Mouse (Mus musculus): Measurements from ENCODE around the gene Atrnl1. TPM values are rescaled to one million over a fixed set of nuclear protein-coding genes. Genes with fewer than 3 reads are reported as not detected.

Atrnl1 gene
- polyA plus RNA-seq, 1 experiment from 2014 or later, result 8.1 TPM

DNA sequence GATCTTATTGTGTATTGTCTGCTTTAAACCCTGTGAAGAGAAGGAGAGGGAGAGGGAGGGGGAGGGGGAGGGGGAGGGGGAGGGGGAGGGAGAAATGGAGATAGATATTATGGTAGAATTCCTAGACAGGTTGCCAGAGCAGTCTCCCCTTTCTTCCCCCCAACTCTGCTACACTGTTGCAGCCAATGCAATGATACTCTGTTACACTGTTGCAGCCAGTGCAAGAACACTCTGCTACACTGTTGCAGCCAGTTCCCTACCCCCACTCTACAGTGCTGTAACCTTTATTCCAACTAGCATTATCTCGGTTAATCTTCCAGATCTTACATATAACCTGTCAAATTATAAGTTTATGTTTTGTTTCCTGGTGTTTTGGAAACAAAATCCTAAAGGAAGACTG is 400.8 kb downstream of the Atrnl1 start:
- no peaks in the 10 kb centered on the region for H3K4me1 ChIP-seq (replicated peaks; ENCODE audit: insufficient read depth, low read length)
- H3K9ac ChIP-seq (ENCODE audit: low read depth, low read length), result no peak overlapping the region
- no peak overlapping the region for H3K4me2 ChIP-seq (ENCODE audit: low read length)
- ATAC-seq (replicated peaks; ENCODE audit: low FRiP score, low read depth) (no peak), DNase-seq (ENCODE audit: low spot score) (no peak)
- no peaks in the 10 kb centered on the region for H3K27me3 ChIP-seq (ENCODE audit: insufficient read depth, low read length)
- no peak for TF ChIP-seq CTCF (IDR thresholded peaks at IDR 0.05; ENCODE audit: low read depth)
- no peaks in the 10 kb centered on the region for H3K9me3 ChIP-seq (replicated peaks; ENCODE audit: low read length)
- 88% methylated on average over 1 of the region's 1 CpGs for WGBS
- H3K27ac ChIP-seq, result no peak overlapping the region
- no peak overlapping the region for H3K4me3 ChIP-seq (replicated peaks; ENCODE audit: low read depth, low read length)
- no peaks in the 10 kb centered on the region for H3K36me3 ChIP-seq (ENCODE audit: insufficient read depth, low read length)

DNA sequence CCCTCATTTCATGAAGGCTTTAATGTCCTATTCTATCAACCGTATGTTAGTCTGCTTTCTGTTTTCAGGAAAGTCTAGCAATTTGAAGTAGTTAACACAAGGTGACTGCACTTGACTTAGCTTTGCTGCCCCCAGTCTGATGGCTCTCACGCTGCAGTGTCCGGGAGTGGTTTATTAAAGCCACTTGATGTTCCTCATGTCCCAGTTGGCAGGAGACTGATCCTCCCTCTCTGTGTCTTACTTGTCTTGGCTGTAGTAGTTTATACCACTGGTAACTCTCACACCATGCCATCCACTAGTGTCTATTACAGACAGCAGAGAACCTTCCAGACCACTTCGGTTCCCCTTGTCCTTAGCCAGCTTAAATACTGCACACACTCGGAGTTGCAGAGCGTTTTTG is 404.9 kb downstream of the Atrnl1 start:
- H3K36me3 ChIP-seq (ENCODE audit: insufficient read depth, low read length), result no peaks in the 10 kb centered on the region
- no peak overlapping the region for H3K4me3 ChIP-seq (replicated peaks; ENCODE audit: low read depth, low read length)
- H3K9me3 ChIP-seq (replicated peaks; ENCODE audit: low read length), result no peaks in the 10 kb centered on the region
- ATAC-seq (replicated peaks; ENCODE audit: low FRiP score, low read depth) (no peak), DNase-seq (ENCODE audit: low spot score) (no peak)
- H3K4me2 ChIP-seq (ENCODE audit: low read length), result no peak overlapping the region
- H3K9ac ChIP-seq (ENCODE audit: low read depth, low read length), result no peak overlapping the region
- H3K4me1 ChIP-seq (replicated peaks; ENCODE audit: insufficient read depth, low read length), result no peaks in the 10 kb centered on the region
- WGBS, result 93% methylated on average over 6 of the region's 6 CpGs
- H3K27ac ChIP-seq, result no peak overlapping the region
- no peaks in the 10 kb centered on the region for H3K27me3 ChIP-seq (ENCODE audit: insufficient read depth, low read length)
- TF ChIP-seq CTCF (IDR thresholded peaks at IDR 0.05; ENCODE audit: low read depth), result no peak

DNA sequence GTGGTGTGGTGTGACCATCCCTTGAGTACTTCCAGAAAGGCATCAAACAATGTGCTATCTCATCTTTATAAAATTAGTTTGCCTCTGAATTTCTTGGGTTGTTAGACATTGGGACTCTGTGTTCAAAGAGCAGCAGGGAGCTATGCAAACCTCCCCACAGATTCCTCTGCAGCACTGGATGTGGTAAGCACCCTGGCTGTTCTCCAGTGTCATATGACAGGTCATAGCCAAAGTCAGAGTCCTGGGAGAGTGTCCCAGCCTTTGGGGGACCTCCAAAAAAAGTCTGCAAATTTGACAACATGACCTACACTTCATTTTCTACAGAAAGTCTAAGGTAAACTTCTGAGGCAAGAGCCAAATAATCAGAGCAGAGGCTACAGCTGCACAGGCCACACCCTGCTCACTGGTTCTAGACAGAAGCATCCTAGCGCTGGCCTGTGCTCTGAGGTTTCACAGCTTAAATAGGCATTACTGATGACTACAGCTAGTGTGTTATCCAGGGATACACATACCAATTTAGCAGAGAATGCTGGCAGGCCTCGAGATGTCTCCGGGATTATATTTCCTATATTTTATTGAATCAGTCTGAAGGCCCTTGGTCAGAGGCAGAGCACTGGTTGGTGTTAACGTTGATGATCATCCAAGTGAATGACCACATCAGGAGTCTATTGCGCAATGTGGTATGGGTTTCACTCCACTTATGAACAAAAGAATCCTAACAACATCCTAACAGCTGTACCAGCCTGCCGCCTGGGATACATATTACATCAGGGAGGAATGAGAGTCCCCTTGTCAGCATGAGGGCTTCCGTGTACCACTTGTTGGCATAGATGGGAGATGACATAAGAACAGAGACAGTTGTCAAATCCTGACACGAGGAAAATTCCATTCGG is 406.0 kb downstream of the Atrnl1 start:
- TF ChIP-seq CTCF (IDR thresholded peaks at IDR 0.05; ENCODE audit: low read depth), result no peak
- Histone ChIP-seq H3K4me1 (replicated peaks; ENCODE audit: insufficient read depth, low read length) (no peaks in the 10 kb centered on the region), H3K4me3 (replicated peaks; ENCODE audit: low read depth, low read length) (no peak overlapping the region), H3K9me3 (replicated peaks; ENCODE audit: low read length) (no peaks in the 10 kb centered on the region), H3K4me2 (ENCODE audit: low read length) (no peak overlapping the region), H3K27me3 (ENCODE audit: insufficient read depth, low read length) (no peaks in the 10 kb centered on the region), H3K36me3 (ENCODE audit: insufficient read depth, low read length) (no peaks in the 10 kb centered on the region), H3K9ac (ENCODE audit: low read depth, low read length) (no peak overlapping the region), H3K27ac (no peak overlapping the region)
- WGBS, result 83% methylated on average over 9 of the region's 9 CpGs
- no peak for DNase-seq (ENCODE audit: low spot score)
- ATAC-seq (replicated peaks; ENCODE audit: low FRiP score, low read depth), result no peak

DNA sequence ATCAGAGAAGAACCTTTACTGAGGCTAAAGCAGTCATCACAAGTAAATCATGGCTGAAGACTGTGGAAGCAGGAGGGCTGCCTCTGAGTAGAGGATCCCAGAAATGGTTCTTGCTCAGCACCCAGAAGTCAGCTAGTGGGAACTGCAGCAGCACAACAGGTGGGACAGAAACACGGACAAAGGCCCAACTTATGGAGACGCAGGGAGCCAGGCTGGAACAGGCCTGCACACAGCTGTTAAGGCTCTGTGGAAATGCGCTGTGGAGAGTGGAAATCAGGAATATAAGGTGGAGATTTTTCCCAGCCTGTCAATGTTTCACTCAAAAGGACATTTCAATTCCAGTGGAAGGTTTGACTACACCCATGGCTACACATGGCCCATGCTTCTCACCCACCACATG is 406.6 kb downstream of the Atrnl1 start:
- ATAC-seq (replicated peaks; ENCODE audit: low FRiP score, low read depth) (no peak), DNase-seq (ENCODE audit: low spot score) (no peak)
- H3K9me3 ChIP-seq (replicated peaks; ENCODE audit: low read length), result no peaks in the 10 kb centered on the region
- no peaks in the 10 kb centered on the region for H3K4me1 ChIP-seq (replicated peaks; ENCODE audit: insufficient read depth, low read length)
- no peak overlapping the region for H3K4me3 ChIP-seq (replicated peaks; ENCODE audit: low read depth, low read length)
- no peaks in the 10 kb centered on the region for H3K27me3 ChIP-seq (ENCODE audit: insufficient read depth, low read length)
- H3K4me2 ChIP-seq (ENCODE audit: low read length), result no peak overlapping the region
- H3K27ac ChIP-seq, result no peak overlapping the region
- 97% methylated on average over 3 of the region's 3 CpGs for WGBS
- H3K9ac ChIP-seq (ENCODE audit: low read depth, low read length), result no peak overlapping the region
- H3K36me3 ChIP-seq (ENCODE audit: insufficient read depth, low read length), result no peaks in the 10 kb centered on the region
- no peak for TF ChIP-seq CTCF (IDR thresholded peaks at IDR 0.05; ENCODE audit: low read depth)

- WGBS, result 75% methylated on average over 5 of the region's 5 CpGs
- Histone ChIP-seq H3K36me3 (ENCODE audit: insufficient read depth, low read length) (no peaks in the 10 kb centered on the region), H3K4me3 (replicated peaks; ENCODE audit: low read depth, low read length) (no peak overlapping the region), H3K4me2 (ENCODE audit: low read length) (no peak overlapping the region), H3K27ac (no peak overlapping the region), H3K9ac (ENCODE audit: low read depth, low read length) (no peak overlapping the region), H3K4me1 (replicated peaks; ENCODE audit: insufficient read depth, low read length) (no peaks in the 10 kb centered on the region), H3K9me3 (replicated peaks; ENCODE audit: low read length) (no peaks in the 10 kb centered on the region), H3K27me3 (ENCODE audit: insufficient read depth, low read length) (no peaks in the 10 kb centered on the region)
- ATAC-seq (replicated peaks; ENCODE audit: low FRiP score, low read depth) (no peak), DNase-seq (ENCODE audit: low spot score) (no peak)
- no peak for TF ChIP-seq CTCF (IDR thresholded peaks at IDR 0.05; ENCODE audit: low read depth)
These were observed 407.9 kb downstream of the Atrnl1 start for GRCm38 (mm10) chr19:58018698-58019097.

GRCm38 (mm10) chr19:58021514-58022284 is 410.9 kb downstream of the Atrnl1 start:
- H3K9ac ChIP-seq (ENCODE audit: low read depth, low read length), result no peak overlapping the region
- no peak overlapping the region for H3K27ac ChIP-seq
- 89% methylated on average over 8 of the region's 8 CpGs for WGBS
- no peaks in the 10 kb centered on the region for H3K27me3 ChIP-seq (ENCODE audit: insufficient read depth, low read length)
- H3K4me2 ChIP-seq (ENCODE audit: low read length), result no peak overlapping the region
- H3K36me3 ChIP-seq (ENCODE audit: insufficient read depth, low read length), result no peaks in the 10 kb centered on the region
- DNase-seq (ENCODE audit: low spot score) (no peak), ATAC-seq (replicated peaks; ENCODE audit: low FRiP score, low read depth) (no peak)
- no peak overlapping the region for H3K4me3 ChIP-seq (replicated peaks; ENCODE audit: low read depth, low read length)
- no peaks in the 10 kb centered on the region for H3K9me3 ChIP-seq (replicated peaks; ENCODE audit: low read length)
- H3K4me1 ChIP-seq (replicated peaks; ENCODE audit: insufficient read depth, low read length), result no peaks in the 10 kb centered on the region
- TF ChIP-seq CTCF (IDR thresholded peaks at IDR 0.05; ENCODE audit: low read depth), result no peak
